Mouse (Mus musculus) erythroblast, embryonic 14.5 days (primary cell): Measurements from ENCODE around the gene Coq8a.

Source experiments
- GATA1 ChIP-seq: IDR thresholded peaks from 2 replicates; pipeline ENCODE4 v1.6.1; 2012; ENCODE audit warnings: low read length, inconsistent platforms, mixed read lengths
- TAL1 ChIP-seq: IDR thresholded peaks from 3 replicates; pipeline ENCODE4 v1.6.1; 2012; ENCODE audit warnings: low read length, inconsistent platforms, mixed read lengths

DNA sequence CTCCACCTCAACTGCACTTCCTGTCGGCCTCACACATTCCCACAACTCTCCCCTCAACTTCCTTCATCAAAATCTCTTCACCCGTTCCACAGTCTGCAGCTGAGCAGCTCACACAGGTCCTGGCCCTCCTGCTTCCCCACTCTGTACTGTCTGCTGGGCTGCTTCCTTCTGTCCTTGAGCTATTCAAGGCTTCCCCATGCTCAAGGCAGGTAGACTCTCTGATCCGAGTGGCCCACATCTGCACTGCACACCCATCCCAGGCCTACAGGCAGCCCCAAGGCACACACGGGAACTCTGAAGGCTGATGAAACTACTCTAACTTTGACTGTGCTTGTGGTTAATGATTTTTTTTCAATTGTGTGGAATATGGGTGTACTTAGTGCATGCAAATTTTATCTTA lies 6.5 kb downstream of the Coq8a start:
- no peak for TF ChIP-seq GATA1
- no peak for TF ChIP-seq TAL1
